Mouse (Mus musculus) lung, postnatal 0 days (tissue): ENCODE measurements around the gene Anp32b. TPM values are rescaled to one million over a fixed set of nuclear protein-coding genes. Genes with fewer than 3 reads are reported as not detected.

Experiments
- ATAC-seq: fragments of 200-750 bp; cut with Nextera tagmentation; 2 replicates; pipeline ENCODE4 v1.8.0; 2017; ENCODE audit warnings: moderate library complexity
- DNase-seq: peaks from one replicate; pipeline ENCODE4 v3.0.0-alpha.2; 2016; ENCODE audit warnings: low spot score
- H3K27ac ChIP-seq: fragments of 300-500 bp; sonication (generic); 2 replicates; pipeline ENCODE4 v1.5.1; 2014; ENCODE audit warnings: antibody characterized with exemption, mild to moderate bottlenecking, low read length, mixed read lengths
- H3K27me3 ChIP-seq: fragments of 300-500 bp; sonication (generic); replicated peaks from 2 replicates; pipeline ENCODE4 v1.6.1; 2014; ENCODE audit warnings: low read length, mixed read lengths; ENCODE audit not compliant: insufficient read depth
- H3K36me3 ChIP-seq: fragments of 300-500 bp; sonication (generic); 2 replicates; pipeline ENCODE4 v1.6.1; 2014; ENCODE audit warnings: low read length, mixed read lengths; ENCODE audit not compliant: insufficient read depth
- H3K4me1 ChIP-seq: fragments of 300-500 bp; sonication (generic); 2 replicates; pipeline ENCODE4 v1.6.1; 2014; ENCODE audit warnings: antibody characterized with exemption, low read depth, low read length, mixed read lengths; ENCODE audit not compliant: insufficient read depth
- H3K4me2 ChIP-seq: fragments of 300-500 bp; sonication (generic); replicated peaks from 2 replicates; pipeline ENCODE4 v1.6.1; 2014; ENCODE audit warnings: low read depth, mild to moderate bottlenecking, low read length, moderate library complexity, mixed read lengths
- H3K4me3 ChIP-seq: fragments of 300-500 bp; sonication (generic); 2 replicates; pipeline ENCODE4 v1.5.1; 2014; ENCODE audit warnings: low read depth, low read length
- H3K9ac ChIP-seq: fragments of 300-500 bp; sonication (generic); replicated peaks from 2 replicates; pipeline ENCODE4 v1.6.1; 2014; ENCODE audit warnings: low read depth, mild to moderate bottlenecking
- H3K9me3 ChIP-seq: fragments of 300-500 bp; sonication (generic); 2 replicates; pipeline ENCODE4 v1.6.1; 2016; ENCODE audit warnings: low read length, mixed read lengths
- CTCF ChIP-seq: IDR thresholded peaks from 2 replicates; pipeline ENCODE4 v1.5.1; 2016; ENCODE audit warnings: antibody characterized with exemption, mild to moderate bottlenecking
- EP300 ChIP-seq: IDR thresholded peaks from 2 replicates; pipeline ENCODE4 v1.6.1; 2016; ENCODE audit warnings: antibody characterized with exemption, mild to moderate bottlenecking, control low read depth
- WGBS: fragments of 180-500 bp; shearing (Covaris S2); extraction: QIAGEN DNeasy Blood & Tissue Kit; methylation state at CpG from one replicate; pipeline ENCODE4 v1.1.7; 2014; 5-methylcytosine and 5-hydroxymethylcytosine counted together
- polyA plus RNA-seq: library from polyadenylated mRNA; unstranded; fragments of >200 nt; fragmentation: Nextera tagmentation; extraction: Ambion mirVana; gene quantifications from 2 replicates; pipeline ENCODE4 v1.2.1, GENCODE M21; 2015

Gene Anp32b
- polyA plus RNA-seq, 1 experiment from 2014 or later, result 81.3 TPM

DNA sequence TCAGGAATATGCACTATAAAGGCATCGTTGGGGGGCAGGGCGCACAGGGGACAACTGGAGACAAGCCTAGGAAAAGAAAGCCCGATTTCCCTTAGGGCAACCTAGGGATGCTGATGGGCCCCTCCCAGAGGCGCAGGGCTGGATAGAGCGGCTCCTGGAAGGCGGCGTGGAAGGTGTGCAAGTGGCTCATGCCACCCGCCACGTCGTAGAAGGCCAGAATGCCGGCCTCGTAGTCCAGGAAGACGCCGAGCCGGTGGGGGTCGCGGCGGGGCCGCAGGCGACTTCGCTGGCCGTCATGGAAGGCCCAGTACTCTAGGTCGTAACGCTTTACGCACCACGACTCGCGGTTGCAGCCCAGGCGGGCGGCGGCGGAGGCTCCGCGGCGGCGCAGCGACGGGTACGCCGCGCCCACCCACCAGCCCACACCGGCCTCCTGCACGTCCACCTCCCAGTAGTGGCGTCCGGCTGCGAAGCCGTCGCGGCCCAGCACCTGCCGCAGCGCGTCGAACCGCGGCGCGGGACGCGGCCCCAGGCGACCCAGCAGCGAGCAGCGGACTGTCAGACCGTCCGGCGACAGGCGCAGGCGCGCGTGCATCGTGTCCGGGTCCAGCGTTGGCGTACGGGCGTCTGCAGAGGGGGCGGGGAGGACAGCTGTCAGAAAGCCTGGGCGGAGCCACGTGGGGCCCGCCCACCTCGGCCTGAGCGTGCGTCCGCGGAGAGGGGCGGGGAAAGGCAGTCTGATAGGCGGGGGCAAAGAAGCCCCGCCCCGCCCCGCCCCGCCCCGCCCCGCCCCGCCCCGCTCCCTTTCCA, 56.3 kb downstream of the Anp32b start:
- H3K36me3 ChIP-seq, result peaks cover 5% of the 10 kb centered on the region; the same call in 1 of the 2 replicates
- peak overlapping the region; percentile 36; the same call in 1 of the 2 replicates for H3K9ac ChIP-seq
- H3K27ac ChIP-seq, result no peak overlapping the region
- no peaks in the 10 kb centered on the region for H3K9me3 ChIP-seq
- ATAC-seq (peak; percentile 99), DNase-seq (peak; percentile 98)
- no peaks in the 10 kb centered on the region for H3K27me3 ChIP-seq
- peak overlapping the region; percentile 96 for H3K4me2 ChIP-seq
- H3K4me3 ChIP-seq, result peak overlapping the region; percentile 55
- TF ChIP-seq EP300, result no peak
- TF ChIP-seq CTCF, result no peak
- under 1% methylated on average over 82 of the region's 94 CpGs for WGBS
- H3K4me1 ChIP-seq, result no peaks in the 10 kb centered on the region; the same call in 1 of the 2 replicates

DNA sequence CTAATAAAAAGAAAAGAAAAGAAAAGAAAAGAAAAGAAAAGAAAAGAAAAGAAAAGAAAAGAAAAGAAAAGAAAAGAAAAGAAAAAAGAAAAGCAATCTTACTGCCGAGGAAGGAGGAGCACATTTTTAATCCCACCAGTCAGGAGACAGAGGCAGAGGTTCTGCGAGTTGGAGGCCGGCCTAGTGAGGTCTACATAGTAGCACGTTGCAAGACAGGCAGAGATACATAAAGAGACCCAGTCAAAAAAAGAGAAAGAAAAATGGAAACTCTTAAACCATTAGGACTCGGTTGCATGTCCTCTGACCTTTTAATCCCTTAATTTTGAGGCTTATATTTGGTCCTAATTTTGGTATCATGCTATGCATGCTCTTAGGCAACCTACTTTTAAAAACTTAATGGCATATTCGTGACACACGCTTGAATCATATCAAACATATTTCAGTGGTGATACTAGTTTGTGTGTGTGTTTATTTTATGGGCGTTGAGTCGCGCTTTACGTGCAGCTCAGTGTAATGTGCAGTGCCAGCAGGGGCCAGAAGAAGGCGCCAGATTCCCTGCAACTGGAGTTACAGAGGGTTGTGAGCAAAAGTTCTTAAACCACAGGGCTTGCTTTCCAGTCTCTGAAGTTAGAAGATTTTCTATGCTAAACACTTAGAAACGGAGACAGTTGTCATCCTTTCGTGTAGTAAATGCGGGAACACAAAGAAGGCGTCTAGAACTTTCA, 57.2 kb downstream of the Anp32b start:
- H3K9me3 ChIP-seq, result no peaks in the 10 kb centered on the region
- H3K4me1 ChIP-seq, result no peaks in the 10 kb centered on the region; the same call in 1 of the 2 replicates
- TF ChIP-seq EP300, result peak; percentile 32; the same call in 1 of the 2 replicates
- peak; percentile 92 for TF ChIP-seq CTCF
- DNase-seq (peak; percentile 90), ATAC-seq (peak; percentile 56)
- peak overlapping the region; percentile 51; the same call in 1 of the 2 replicates for H3K27ac ChIP-seq
- peak overlapping the region; percentile 55 for H3K4me3 ChIP-seq
- 9% methylated on average over 16 of the region's 16 CpGs for WGBS
- peak overlapping the region; percentile 96 for H3K4me2 ChIP-seq
- H3K9ac ChIP-seq, result no peak overlapping the region
- H3K27me3 ChIP-seq, result no peaks in the 10 kb centered on the region
- peaks cover 5% of the 10 kb centered on the region; the same call in 1 of the 2 replicates for H3K36me3 ChIP-seq

DNA sequence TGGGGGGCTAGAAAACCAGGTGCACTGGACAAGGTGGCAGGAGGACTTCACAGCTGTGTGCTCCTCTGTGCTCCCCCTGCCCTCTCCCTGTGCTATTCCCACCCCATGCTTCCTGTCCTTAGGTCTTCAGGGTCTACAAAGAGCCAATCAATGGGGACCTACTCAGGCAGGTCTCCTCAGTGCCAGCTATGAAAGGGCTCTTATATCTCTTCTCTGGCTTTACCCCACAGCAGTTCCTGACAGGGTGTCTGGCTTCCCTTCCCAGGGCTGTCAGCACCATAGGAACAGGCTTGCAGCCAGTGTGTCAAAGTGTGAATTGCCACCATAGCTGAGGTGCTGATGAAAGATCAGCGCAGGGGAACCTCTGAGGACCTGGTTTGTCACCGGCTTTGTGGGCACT, 69.8 kb downstream of the Anp32b start:
- WGBS, result 76% methylated on average over 2 of the region's 2 CpGs
- Histone ChIP-seq H3K36me3 (no peaks in the 10 kb centered on the region), H3K9ac (no peak overlapping the region), H3K27me3 (no peaks in the 10 kb centered on the region), H3K4me2 (no peak overlapping the region), H3K27ac (no peak overlapping the region), H3K4me3 (no peak overlapping the region), H3K9me3 (no peaks in the 10 kb centered on the region), H3K4me1 (no peaks in the 10 kb centered on the region)
- no peak for TF ChIP-seq CTCF
- TF ChIP-seq EP300, result no peak
- DNase-seq (no peak), ATAC-seq (no peak)

DNA sequence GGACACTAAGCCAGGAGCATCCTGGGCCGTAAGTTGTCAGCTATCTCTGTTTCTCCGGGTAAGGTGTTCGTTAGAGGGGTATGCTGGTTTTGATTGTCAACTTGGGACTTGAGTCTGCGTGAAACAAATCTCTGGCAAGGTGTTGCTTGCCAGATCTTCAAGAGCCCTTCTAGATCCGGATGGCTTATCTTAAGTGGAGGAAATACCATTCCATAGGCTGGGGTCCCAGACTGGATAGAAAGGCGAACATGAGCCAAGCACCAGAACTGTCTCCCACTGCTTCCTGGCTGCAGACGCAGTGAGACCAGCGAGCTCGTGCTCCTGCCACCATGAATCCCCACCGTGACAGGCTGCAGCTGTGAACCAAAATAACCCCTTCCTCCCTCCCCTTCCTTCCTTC, 70.8 kb downstream of the Anp32b start:
- no peak overlapping the region for H3K27ac ChIP-seq
- no peaks in the 10 kb centered on the region for H3K27me3 ChIP-seq
- no peak overlapping the region for H3K4me2 ChIP-seq
- TF ChIP-seq EP300 (no peak), CTCF (no peak)
- peak; percentile 37 for DNase-seq
- ATAC-seq, result peak; percentile 40
- no peak overlapping the region for H3K4me3 ChIP-seq
- no peak overlapping the region for H3K9ac ChIP-seq
- no peaks in the 10 kb centered on the region for H3K36me3 ChIP-seq
- no peaks in the 10 kb centered on the region for H3K4me1 ChIP-seq
- H3K9me3 ChIP-seq, result no peaks in the 10 kb centered on the region
- WGBS, result 45% methylated on average over 10 of the region's 10 CpGs

Other genes starting within 250 kb of the Anp32b start
- gene Foxe1, start 107.3 kb upstream of the Anp32b start, polyA plus RNA-seq, result not detected in 2 replicates
- gene Trmo, start 61.5 kb upstream of the Anp32b start, polyA plus RNA-seq, result 8.2 and 8.3 TPM in 2 replicates
- 0.73 and 1.0 TPM in 2 replicates for gene Hemgn, start 37.4 kb upstream of the Anp32b start, polyA plus RNA-seq
- 48.2 and 52.4 TPM in 2 replicates for gene Nans, start 38.3 kb downstream of the Anp32b start, polyA plus RNA-seq
- 5.2 and 5.4 TPM in 2 replicates for gene Trim14, start 85.2 kb downstream of the Anp32b start, polyA plus RNA-seq
- 2.3 and 2.5 TPM in 2 replicates for gene Coro2a, start 151.3 kb downstream of the Anp32b start, polyA plus RNA-seq
- gene Tbc1d2, start 199.3 kb downstream of the Anp32b start, polyA plus RNA-seq, result 6.7 and 6.9 TPM in 2 replicates